9 mouse cellular contexts compared by ENCODE assay signal in the genomic region with DNA sequence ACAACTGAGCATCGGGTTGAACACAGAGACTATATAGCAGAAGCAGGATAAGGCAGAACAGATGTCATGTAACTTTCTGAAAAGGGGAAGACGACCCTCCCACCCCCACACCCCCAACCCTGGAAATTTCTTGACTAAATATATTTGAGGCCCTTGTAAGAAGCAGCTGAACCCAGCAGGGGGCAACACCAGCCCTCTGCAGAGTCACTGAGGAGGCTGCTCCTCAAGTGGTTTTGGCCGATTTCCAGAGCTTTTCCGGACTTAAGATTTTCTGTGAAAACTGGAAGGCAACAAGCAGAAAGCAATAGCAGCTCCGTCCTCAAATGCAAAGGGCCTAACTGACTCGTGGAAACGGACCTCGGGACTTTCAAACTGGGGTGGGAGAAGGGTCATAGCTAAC. TPM values are rescaled to one million over a fixed set of nuclear protein-coding genes. Genes with fewer than 3 reads are reported as not detected.
DNase-seq lines count a peak whose midpoint lies in the region; ATAC-seq lines count a peak whose summit lies in the region.
"Had no signal": no experiment of that assay in that cellular context is flagged by ENCODE, and none has a peak within 500 bp of the region (broad histone marks: within the 10 kb centered on the region; RNA-seq: fewer than 3 reads in every experiment).

No protein-coding gene starts in this region.

- H3K4me2 ChIP-seq in forebrain, embryonic 13.5 days, result peak overlapping the region; percentile 27; the same call in 1 of the 2 replicates

- intact Hi-C loops in heart, postnatal 10 days (cut with DNase I), result no loop called here
- intact Hi-C loops in left cerebral cortex, postnatal 25 days (cut with DNase I), result no loop called here

- H3K36me3 ChIP-seq in forebrain, embryonic 13.5 days (ENCODE audit: poor library complexity, severe bottlenecking), result no peaks in the 10 kb centered on the region
- H3K36me3 ChIP-seq in forebrain, embryonic 10.5 days (replicated peaks), result no peaks in the 10 kb centered on the region

- no peak overlapping the region for H3K27ac ChIP-seq in forebrain, embryonic 13.5 days
- no peak overlapping the region for H3K27ac ChIP-seq in forebrain, embryonic 10.5 days
- H3K27ac ChIP-seq: macrophage had no signal

- H3K9ac ChIP-seq in forebrain, embryonic 13.5 days, result no peak overlapping the region

- H3K27me3 ChIP-seq in forebrain, embryonic 13.5 days, result no peaks in the 10 kb centered on the region
- no peaks in the 10 kb centered on the region for H3K27me3 ChIP-seq in forebrain, embryonic 10.5 days (ENCODE audit: poor library complexity, severe bottlenecking)

- WGBS in forebrain, embryonic 13.5 days, result 39% methylated on average over 8 of the region's 8 CpGs
- WGBS in forebrain, embryonic 10.5 days, result 63% methylated on average over 8 of the region's 8 CpGs

- no peak for ATAC-seq in forebrain, embryonic 13.5 days
- ATAC-seq in inflammation-experienced regulatory T-cells, adult 6 months, result no peak

- H3K4me3 ChIP-seq in forebrain, embryonic 13.5 days, result no peak overlapping the region
- H3K4me3 ChIP-seq in forebrain, embryonic 10.5 days, result no peak overlapping the region

- no peak for DNase-seq in forebrain, embryonic 10.5 days (ENCODE audit: extremely low spot score, low spot score)
- peak; percentile 19 to 29 for DNase-seq in B cell, adult 2 months
- DNase-seq in c-Kit-positive CD71-negative TER-119-negative erythroid progenitor cells, embryonic 14.5 days (ENCODE audit: low read depth), result peak; percentile 34
- DNase-seq in heart, postnatal 10 days, result peak; percentile 58 to 74
- DNase-seq in left cerebral cortex, postnatal 25 days (ENCODE audit: low spot score in 2 of 2), result peak; percentile 24 to 38
- peak; percentile 54 for DNase-seq in naive thymus-derived CD4-positive, alpha-beta T cell, adult 2 months (ENCODE audit: low read depth)

- peaks cover 3% of the 10 kb centered on the region; the same call in 1 of the 2 replicates for H3K4me1 ChIP-seq in forebrain, embryonic 13.5 days
- no peaks in the 10 kb centered on the region for H3K4me1 ChIP-seq in forebrain, embryonic 10.5 days

- no peaks in the 10 kb centered on the region for H3K9me3 ChIP-seq in forebrain, embryonic 13.5 days (replicated peaks)
- H3K9me3 ChIP-seq in forebrain, embryonic 10.5 days, result no peaks in the 10 kb centered on the region

RNA-seq across cellular contexts. Expression of a gene that starts 11.4 kb away (rescaled TPM):
- polyA plus RNA-seq in forebrain, embryonic 13.5 days (2015; fragmentation: Nextera tagmentation; extraction: Ambion mirVana), result 0.14 TPM in 1 of 2 replicates, not detected in the other
- polyA plus RNA-seq in forebrain, embryonic 10.5 days (2016; fragmentation: Nextera tagmentation; extraction: Ambion mirVana), result 0.20 TPM in 1 of 2 replicates, not detected in the other
- not detected for total RNA-seq in heart, postnatal 10 days (2021)
- total RNA-seq in left cerebral cortex, postnatal 25 days (2021), result not detected
- polyA plus RNA-seq in inflammation-experienced regulatory T-cells, adult 6 months (2017; shearing (Covaris generic)), result 1 to 10 TPM in 1 of 3 experiments, under 1 TPM in 2; 0.16 to 1.0 (median 0.37) TPM
- polyA plus RNA-seq: macrophage had no signal

RNA-seq across cellular contexts. Expression of a gene that starts 13.0 kb away (rescaled TPM):
- 5.2 and 5.5 TPM in 2 replicates for polyA plus RNA-seq in forebrain, embryonic 13.5 days (2015; fragmentation: Nextera tagmentation; extraction: Ambion mirVana)
- polyA plus RNA-seq in forebrain, embryonic 10.5 days (2016; fragmentation: Nextera tagmentation; extraction: Ambion mirVana), result 7.4 and 8.6 TPM in 2 replicates
- total RNA-seq in heart, postnatal 10 days (2021), result 10 to 100 TPM; 13.3 to 13.9 TPM
- total RNA-seq in left cerebral cortex, postnatal 25 days (2021), result 1 to 10 TPM; 3.5 to 4.5 TPM
- polyA plus RNA-seq in inflammation-experienced regulatory T-cells, adult 6 months (2017; shearing (Covaris generic)), result 10 to 100 TPM; 21.4 to 37.1 (median 34.5) TPM

RNA-seq across cellular contexts. Expression of a gene that starts 20.9 kb away (rescaled TPM):
- polyA plus RNA-seq in forebrain, embryonic 13.5 days (2015; fragmentation: Nextera tagmentation; extraction: Ambion mirVana), result 114 and 133 TPM in 2 replicates
- 106 and 109 TPM in 2 replicates for polyA plus RNA-seq in forebrain, embryonic 10.5 days (2016; fragmentation: Nextera tagmentation; extraction: Ambion mirVana)
- total RNA-seq in heart, postnatal 10 days (2021), result 10 to 100 TPM; 41.6 to 52.5 TPM
- total RNA-seq in left cerebral cortex, postnatal 25 days (2021), result 10 to 100 TPM; 29.6 to 32.8 TPM
- polyA plus RNA-seq in inflammation-experienced regulatory T-cells, adult 6 months (2017; shearing (Covaris generic)), result 10 to 100 TPM; 80.2 to 92.9 (median 81.9) TPM

RNA-seq across cellular contexts. Expression of a gene that starts 41.5 kb away (rescaled TPM):
- polyA plus RNA-seq in forebrain, embryonic 13.5 days (2015; fragmentation: Nextera tagmentation; extraction: Ambion mirVana), result 65.1 and 72.3 TPM in 2 replicates
- polyA plus RNA-seq in forebrain, embryonic 10.5 days (2016; fragmentation: Nextera tagmentation; extraction: Ambion mirVana), result 60.4 and 61.9 TPM in 2 replicates
- total RNA-seq in heart, postnatal 10 days (2021), result 10 to 100 TPM; 19.1 to 21.0 TPM
- total RNA-seq in left cerebral cortex, postnatal 25 days (2021), result 10 to 100 TPM; 30.1 to 31.9 TPM
- polyA plus RNA-seq in inflammation-experienced regulatory T-cells, adult 6 months (2017; shearing (Covaris generic)), result 10 to 100 TPM; 46.4 to 85.4 (median 73.1) TPM

RNA-seq across cellular contexts. Expression of a gene that starts 41.5 kb away (rescaled TPM):
- 53.8 and 59.1 TPM in 2 replicates for polyA plus RNA-seq in forebrain, embryonic 13.5 days (2015; fragmentation: Nextera tagmentation; extraction: Ambion mirVana)
- 46.0 and 49.4 TPM in 2 replicates for polyA plus RNA-seq in forebrain, embryonic 10.5 days (2016; fragmentation: Nextera tagmentation; extraction: Ambion mirVana)
- 10 to 100 TPM; 51.6 to 53.1 TPM for total RNA-seq in heart, postnatal 10 days (2021)
- total RNA-seq in left cerebral cortex, postnatal 25 days (2021), result 10 to 100 TPM; 51.0 to 64.2 TPM
- 10 to 100 TPM; 52.2 to 65.3 (median 64.9) TPM for polyA plus RNA-seq in inflammation-experienced regulatory T-cells, adult 6 months (2017; shearing (Covaris generic))
